In genomic region chr11:6785471-6785870, GRCm38 (mm10) we compare ENCODE assay signal across 47 mouse cellular contexts. TPM values are rescaled to one million over a fixed set of nuclear protein-coding genes. Genes with fewer than 3 reads are reported as not detected.
"Had no signal": no experiment of that assay in that cellular context is flagged by ENCODE, and none has a peak within 500 bp of the region (broad histone marks: within the 10 kb centered on the region; RNA-seq: fewer than 3 reads in every experiment).

No protein-coding gene starts in this region.

- H3K4me1 ChIP-seq: limb, embryonic 10.5 days; limb, embryonic 12.5 days; limb, embryonic 13.5 days; limb, embryonic 15.5 days; liver, embryonic 12.5 days; liver, embryonic 13.5 days; liver, embryonic 15.5 days; lung, embryonic 15.5 days; megakaryocyte, embryonic 14.5 days; midbrain, embryonic 10.5 days; midbrain, embryonic 12.5 days; midbrain, embryonic 13.5 days; midbrain, embryonic 15.5 days; neural tube, embryonic 12.5 days; neural tube, embryonic 13.5 days had no signal

- H3K4me3 ChIP-seq: limb, embryonic 10.5 days; limb, embryonic 12.5 days; limb, embryonic 13.5 days; limb, embryonic 15.5 days; liver, embryonic 12.5 days; liver, embryonic 13.5 days; liver, embryonic 15.5 days; lung, embryonic 15.5 days; megakaryocyte, embryonic 14.5 days; midbrain, embryonic 10.5 days; midbrain, embryonic 12.5 days; midbrain, embryonic 13.5 days; midbrain, embryonic 15.5 days; myocyte; neural tube, embryonic 12.5 days; neural tube, embryonic 13.5 days had no signal

- H3K9me3 ChIP-seq: limb, embryonic 10.5 days; limb, embryonic 15.5 days; liver, embryonic 15.5 days; midbrain, embryonic 13.5 days; midbrain, embryonic 15.5 days; neural tube, embryonic 12.5 days; neural tube, embryonic 13.5 days had no signal

- H3K27ac ChIP-seq: limb, embryonic 10.5 days; limb, embryonic 12.5 days; limb, embryonic 13.5 days; limb, embryonic 15.5 days; liver, embryonic 12.5 days; liver, embryonic 13.5 days; liver, embryonic 14.5 days; liver, embryonic 15.5 days; lung, embryonic 15.5 days; macrophage; midbrain, embryonic 10.5 days; midbrain, embryonic 12.5 days; midbrain, embryonic 13.5 days; midbrain, embryonic 15.5 days; neural tube, embryonic 12.5 days; neural tube, embryonic 13.5 days had no signal

- H3K27me3 ChIP-seq: limb, embryonic 12.5 days; limb, embryonic 13.5 days; limb, embryonic 15.5 days; liver, embryonic 12.5 days; liver, embryonic 13.5 days; liver, embryonic 15.5 days; lung, embryonic 15.5 days; megakaryocyte, embryonic 14.5 days; midbrain, embryonic 12.5 days; midbrain, embryonic 13.5 days; midbrain, embryonic 15.5 days had no signal

- H3K9ac ChIP-seq: limb, embryonic 12.5 days; limb, embryonic 13.5 days; limb, embryonic 15.5 days; liver, embryonic 12.5 days; liver, embryonic 13.5 days; liver, embryonic 14.5 days; liver, embryonic 15.5 days; liver, postnatal 0 days; lung, embryonic 14.5 days; lung, embryonic 15.5 days; midbrain, embryonic 12.5 days; midbrain, embryonic 13.5 days; midbrain, embryonic 15.5 days; neural tube, embryonic 12.5 days; neural tube, embryonic 13.5 days had no signal

- H3K4me2 ChIP-seq: limb, embryonic 12.5 days; limb, embryonic 13.5 days; limb, embryonic 15.5 days; liver, embryonic 11.5 days; liver, embryonic 12.5 days; liver, embryonic 13.5 days; liver, embryonic 15.5 days; lung, embryonic 14.5 days; lung, embryonic 15.5 days; midbrain, embryonic 11.5 days; midbrain, embryonic 12.5 days; midbrain, embryonic 13.5 days; midbrain, embryonic 15.5 days; neural tube, embryonic 12.5 days; neural tube, embryonic 13.5 days had no signal

- DNase-seq: left cerebral cortex, postnatal 4 days; liver; liver, embryonic 13.5 days; liver, postnatal 0 days; lung, adult 18-20 months; lung, adult 2 months; lung, embryonic 14.5 days; lung, postnatal 10 days; lung, postnatal 14 days; lung, postnatal 36 days; lung, postnatal 4 days; midbrain, embryonic 14.5 days had no signal

- ATAC-seq: liver, embryonic 12.5 days; liver, postnatal 0 days; lung, postnatal 0 days; midbrain, embryonic 13.5 days; midbrain, embryonic 15.5 days; midbrain, embryonic 16.5 days had no signal

- H3K36me3 ChIP-seq: limb, embryonic 10.5 days; limb, embryonic 12.5 days; limb, embryonic 13.5 days; limb, embryonic 15.5 days; liver, embryonic 12.5 days; liver, embryonic 13.5 days; liver, embryonic 15.5 days; lung, embryonic 15.5 days; midbrain, embryonic 10.5 days; midbrain, embryonic 12.5 days; midbrain, embryonic 13.5 days; midbrain, embryonic 15.5 days; neural tube, embryonic 12.5 days; neural tube, embryonic 13.5 days had no signal

RNA-seq across cellular contexts. Expression of gene Gm11983, which starts 52.0 kb away (rescaled TPM):
- total RNA-seq: left cerebral cortex, postnatal 14 days; left cerebral cortex, postnatal 25 days; left cerebral cortex, postnatal 36 days; left cerebral cortex, postnatal 4 days; liver, adult 2 months; megakaryocyte progenitor cell, adult 5-6 weeks; megakaryocyte, adult 5-6 weeks; megakaryocyte-erythroid progenitor cell, adult 5-6 weeks; midbrain, postnatal 0 days; monocyte, adult 5-6 weeks had no signal
- polyA plus RNA-seq: limb, embryonic 10.5 days; limb, embryonic 11.5 days; limb, embryonic 12.5 days; limb, embryonic 13.5 days; limb, embryonic 14.5 days; limb, embryonic 15.5 days; liver, adult 2 months; liver, embryonic 11.5 days; liver, embryonic 12.5 days; liver, embryonic 13.5 days; liver, embryonic 14.5 days; liver, embryonic 15.5 days; liver, embryonic 16.5 days; liver, postnatal 0 days; lung, adult 2 months; lung, embryonic 14.5 days; lung, embryonic 15.5 days; lung, embryonic 16.5 days; lung, postnatal 0 days; macrophage; midbrain, embryonic 10.5 days; midbrain, embryonic 11.5 days; midbrain, embryonic 12.5 days; midbrain, embryonic 13.5 days; midbrain, embryonic 14.5 days; midbrain, embryonic 15.5 days; midbrain, embryonic 16.5 days; midbrain, postnatal 0 days; myocyte; neural tube, embryonic 11.5 days; neural tube, embryonic 12.5 days; neural tube, embryonic 13.5 days had no signal
